Mouse (Mus musculus): ENCODE data around the gene Mob3a. TPM values are rescaled to one million over a fixed set of nuclear protein-coding genes. Genes with fewer than 3 reads are reported as not detected.

The Mob3a gene
- total and polyA plus RNA-seq, 2 experiments = 3.5 to 6.1 TPM

- WGBS = 91% methylated on average over 3 of the region's 3 CpGs
- H3K27ac ChIP-seq (replicated peaks; ENCODE audit: insufficient read depth, low read depth, low read length) = no peak overlapping the region
- no peak for TF ChIP-seq POLR2A (IDR thresholded peaks at IDR 0.05; ENCODE audit: extremely low read depth, insufficient read depth, low read length)
- no peak for TF ChIP-seq CTCF (IDR thresholded peaks at IDR 0.05; ENCODE audit: low read depth, low read length)
- no peaks in the 10 kb centered on the region for H3K79me2 ChIP-seq (ENCODE audit: control insufficient read depth, insufficient read depth, low read length)
- no peak overlapping the region for H3K4me3 ChIP-seq (ENCODE audit: insufficient read depth, low read depth, low read length)
- H3K9ac ChIP-seq (ENCODE audit: low read depth, low read length) = no peak overlapping the region
- no peaks in the 10 kb centered on the region for H3K27me3 ChIP-seq (ENCODE audit: control insufficient read depth, insufficient read depth, low read length)
- no peak for DNase-seq (ENCODE audit: extremely low read depth, low read depth, low spot score)
- H3K4me1 ChIP-seq (ENCODE audit: control insufficient read depth, insufficient read depth, low read length) = peaks cover 3% of the 10 kb centered on the region; the same call in 1 of the 2 replicates
- no peaks in the 10 kb centered on the region for H3K36me3 ChIP-seq (ENCODE audit: control insufficient read depth, insufficient read depth, low read length)
These were observed 15.2 kb downstream of the Mob3a start for GRCm38 (mm10) chr10:80686617-80687016.

GRCm38 (mm10) chr10:80684984-80685383 lies 16.8 kb downstream of the Mob3a start:
- no peak for DNase-seq (ENCODE audit: extremely low read depth, low read depth, low spot score)
- H3K36me3 ChIP-seq (ENCODE audit: control insufficient read depth, insufficient read depth, low read length) = no peaks in the 10 kb centered on the region
- no peaks in the 10 kb centered on the region for H3K79me2 ChIP-seq (ENCODE audit: control insufficient read depth, insufficient read depth, low read length)
- no peak overlapping the region for H3K4me3 ChIP-seq (ENCODE audit: insufficient read depth, low read depth, low read length)
- no peak overlapping the region for H3K9ac ChIP-seq (ENCODE audit: low read depth, low read length)
- TF ChIP-seq CTCF (IDR thresholded peaks at IDR 0.05; ENCODE audit: low read depth, low read length) (no peak), POLR2A (IDR thresholded peaks at IDR 0.05; ENCODE audit: extremely low read depth, insufficient read depth, low read length) (no peak)
- H3K27me3 ChIP-seq (ENCODE audit: control insufficient read depth, insufficient read depth, low read length) = no peaks in the 10 kb centered on the region
- H3K27ac ChIP-seq (replicated peaks; ENCODE audit: insufficient read depth, low read depth, low read length) = no peak overlapping the region
- 93% methylated on average over 4 of the region's 4 CpGs for WGBS
- H3K4me1 ChIP-seq (ENCODE audit: control insufficient read depth, insufficient read depth, low read length) = peaks cover 5% of the 10 kb centered on the region; the same call in 1 of the 2 replicates

- WGBS = 62% methylated on average over 6 of the region's 6 CpGs
- H3K9ac ChIP-seq (ENCODE audit: low read depth, low read length) = no peak overlapping the region
- no peaks in the 10 kb centered on the region for H3K79me2 ChIP-seq (ENCODE audit: control insufficient read depth, insufficient read depth, low read length)
These were observed 17.6 kb downstream of the Mob3a start for GRCm38 (mm10) chr10:80684214-80684613.

DNA sequence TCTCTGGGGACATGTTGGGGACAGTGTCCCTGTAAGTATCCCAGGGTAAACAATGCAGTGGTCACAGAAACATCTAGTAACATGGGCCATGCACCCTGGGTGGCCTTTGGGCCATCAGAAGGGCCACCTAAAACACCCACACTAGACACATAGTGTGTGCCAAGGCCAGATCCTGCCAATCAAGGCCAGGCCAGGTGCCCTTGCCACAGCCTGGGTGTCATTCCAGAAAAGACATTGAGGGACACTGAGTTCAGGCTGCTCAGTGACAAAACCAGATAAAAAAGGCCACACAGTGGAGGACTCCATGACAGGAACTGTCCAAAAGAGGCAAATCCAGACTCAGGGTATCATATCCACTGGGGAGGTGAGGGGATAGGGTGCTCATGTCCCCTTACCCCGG lies 18.1 kb downstream of the Mob3a start:
- peak; percentile 72 for DNase-seq (ENCODE audit: extremely low read depth, low read depth, low spot score)
- Histone ChIP-seq H3K79me2 (ENCODE audit: control insufficient read depth, insufficient read depth, low read length) (no peaks in the 10 kb centered on the region), H3K4me1 (ENCODE audit: control insufficient read depth, insufficient read depth, low read length) (peaks cover 16% of the 10 kb centered on the region), H3K36me3 (ENCODE audit: control insufficient read depth, insufficient read depth, low read length) (no peaks in the 10 kb centered on the region), H3K27me3 (ENCODE audit: control insufficient read depth, insufficient read depth, low read length) (no peaks in the 10 kb centered on the region), H3K27ac (replicated peaks; ENCODE audit: insufficient read depth, low read depth, low read length) (no peak overlapping the region), H3K9ac (ENCODE audit: low read depth, low read length) (no peak overlapping the region), H3K4me3 (ENCODE audit: insufficient read depth, low read depth, low read length) (no peak overlapping the region)
- TF ChIP-seq POLR2A (IDR thresholded peaks at IDR 0.05; ENCODE audit: extremely low read depth, insufficient read depth, low read length) = no peak
- no peak for TF ChIP-seq CTCF (IDR thresholded peaks at IDR 0.05; ENCODE audit: low read depth, low read length)
- WGBS = 31% methylated on average over 1 of the region's 1 CpGs

More at GRCm38 (mm10) chr10:80684214-80684613, 17.6 kb downstream of the Mob3a start:
- Histone ChIP-seq H3K27me3 (ENCODE audit: control insufficient read depth, insufficient read depth, low read length) (no peaks in the 10 kb centered on the region), H3K27ac (replicated peaks; ENCODE audit: insufficient read depth, low read depth, low read length) (no peak overlapping the region), H3K36me3 (ENCODE audit: control insufficient read depth, insufficient read depth, low read length) (no peaks in the 10 kb centered on the region), H3K4me1 (ENCODE audit: control insufficient read depth, insufficient read depth, low read length) (peaks cover 13% of the 10 kb centered on the region), H3K4me3 (ENCODE audit: insufficient read depth, low read depth, low read length) (no peak overlapping the region)
- peak; percentile 59 for DNase-seq (ENCODE audit: extremely low read depth, low read depth, low spot score)
- TF ChIP-seq POLR2A (IDR thresholded peaks at IDR 0.05; ENCODE audit: extremely low read depth, insufficient read depth, low read length) (no peak), CTCF (IDR thresholded peaks at IDR 0.05; ENCODE audit: low read depth, low read length) (peak; percentile 96)

GRCm38 (mm10) chr10:80682003-80682402 lies 19.8 kb downstream of the Mob3a start:
- Histone ChIP-seq H3K36me3 (ENCODE audit: control insufficient read depth, insufficient read depth, low read length) (no peaks in the 10 kb centered on the region), H3K9ac (ENCODE audit: low read depth, low read length) (no peak overlapping the region), H3K79me2 (ENCODE audit: control insufficient read depth, insufficient read depth, low read length) (no peaks in the 10 kb centered on the region), H3K27me3 (ENCODE audit: control insufficient read depth, insufficient read depth, low read length) (no peaks in the 10 kb centered on the region), H3K4me3 (ENCODE audit: insufficient read depth, low read depth, low read length) (no peak overlapping the region), H3K4me1 (ENCODE audit: control insufficient read depth, insufficient read depth, low read length) (peaks cover 27% of the 10 kb centered on the region), H3K27ac (replicated peaks; ENCODE audit: insufficient read depth, low read depth, low read length) (no peak overlapping the region)
- WGBS = 97% methylated on average over 6 of the region's 6 CpGs
- no peak for DNase-seq (ENCODE audit: extremely low read depth, low read depth, low spot score)
- TF ChIP-seq POLR2A (IDR thresholded peaks at IDR 0.05; ENCODE audit: extremely low read depth, insufficient read depth, low read length) (no peak), CTCF (IDR thresholded peaks at IDR 0.05; ENCODE audit: low read depth, low read length) (no peak)

DNA sequence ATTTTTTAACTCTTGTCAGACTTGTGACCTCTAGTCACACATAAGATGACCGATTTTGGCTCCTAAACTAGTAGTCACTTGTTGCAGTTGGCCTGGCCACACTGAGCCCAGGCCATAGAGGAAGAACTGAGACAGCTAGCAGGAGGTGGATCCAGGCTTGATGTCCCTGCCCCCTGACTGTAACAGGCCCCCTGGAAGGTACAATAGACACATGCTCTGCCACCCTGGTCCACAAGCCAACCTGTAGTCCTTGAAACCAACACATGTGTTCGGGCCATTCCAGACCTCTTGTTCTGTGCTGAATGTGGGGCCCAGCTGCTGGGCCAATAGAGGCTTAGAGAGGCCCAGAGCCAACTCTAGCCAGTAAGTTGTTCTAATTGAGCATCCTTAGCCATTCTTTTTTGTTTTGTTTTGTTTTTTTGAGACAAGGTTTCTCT lies 21.5 kb downstream of the Mob3a start:
- WGBS = 54% methylated on average over 2 of the region's 2 CpGs
- peaks cover 27% of the 10 kb centered on the region for H3K4me1 ChIP-seq (ENCODE audit: control insufficient read depth, insufficient read depth, low read length)

More for the DNA sequence above, 21.5 kb downstream of the Mob3a start:
- no peak for DNase-seq (ENCODE audit: extremely low read depth, low read depth, low spot score)
- Histone ChIP-seq H3K27ac (replicated peaks; ENCODE audit: insufficient read depth, low read depth, low read length) (peak overlapping the region; percentile 99), H3K36me3 (ENCODE audit: control insufficient read depth, insufficient read depth, low read length) (no peaks in the 10 kb centered on the region), H3K79me2 (ENCODE audit: control insufficient read depth, insufficient read depth, low read length) (peaks cover 8% of the 10 kb centered on the region; the same call in 1 of the 2 replicates), H3K27me3 (ENCODE audit: control insufficient read depth, insufficient read depth, low read length) (no peaks in the 10 kb centered on the region), H3K4me3 (ENCODE audit: insufficient read depth, low read depth, low read length) (no peak overlapping the region), H3K9ac (ENCODE audit: low read depth, low read length) (no peak overlapping the region)
- no peak for TF ChIP-seq CTCF (IDR thresholded peaks at IDR 0.05; ENCODE audit: low read depth, low read length)
- no peak for TF ChIP-seq POLR2A (IDR thresholded peaks at IDR 0.05; ENCODE audit: extremely low read depth, insufficient read depth, low read length)
